Mouse (Mus musculus) spleen, adult 2 months (tissue): ENCODE results near the gene Pip5k1a. TPM values are rescaled to one million over a fixed set of nuclear protein-coding genes. Genes with fewer than 3 reads are reported as not detected.
"Not testable (repeated sequence)": the region's sequence is repeated elsewhere in the genome, so short reads cannot be mapped to it uniquely, and the experiment has no call there.

Source experiments
- DNase-seq, 2 experiments: peaks; one replicate each; pipeline versions ENCODE4 v3.0.0 to v3.0.0-alpha.2; 2012 to 2021; ENCODE audit warnings: low spot score in 2 of 2, low read depth in 1 of 2
- H3K27ac ChIP-seq: fragments of 200-500 bp; 2 replicates; pipeline ENCODE4 v1.5.1; 2012; ENCODE audit warnings: low read length, inconsistent platforms; ENCODE audit not compliant: insufficient read depth
- H3K27me3 ChIP-seq: fragments of 200-500 bp; 2 replicates; pipeline ENCODE4 v1.6.1; 2012; ENCODE audit warnings: mild to moderate bottlenecking, moderate library complexity, low read length, inconsistent platforms; ENCODE audit not compliant: control insufficient read depth, insufficient read depth
- H3K36me3 ChIP-seq: fragments of 200-500 bp; 2 replicates; pipeline ENCODE4 v1.6.1; 2012; ENCODE audit warnings: mild to moderate bottlenecking, low read length, inconsistent platforms; ENCODE audit not compliant: control insufficient read depth, insufficient read depth
- H3K4me1 ChIP-seq: fragments of 200-500 bp; 2 replicates; pipeline ENCODE4 v1.6.1; 2011; ENCODE audit warnings: inconsistent platforms; ENCODE audit not compliant: control insufficient read depth, insufficient read depth, insufficient read length
- H3K4me3 ChIP-seq: fragments of 200-500 bp; 2 replicates; pipeline ENCODE4 v1.5.1; 2011; ENCODE audit warnings: mild to moderate bottlenecking, inconsistent platforms; ENCODE audit not compliant: insufficient read depth, insufficient read length; ENCODE audit errors: extremely low read depth
- CTCF ChIP-seq: fragments of 200-500 bp; IDR thresholded peaks from 2 replicates; pipeline ENCODE4 v1.5.1; 2011; ENCODE audit warnings: mild to moderate bottlenecking, inconsistent platforms; ENCODE audit not compliant: insufficient read depth, insufficient read length, insufficient replicate concordance; ENCODE audit errors: extremely low read depth
- POLR2A ChIP-seq: fragments of 200-500 bp; IDR thresholded peaks from 2 replicates; pipeline ENCODE4 v1.6.1; 2011; ENCODE audit warnings: low read depth, low read length, inconsistent platforms
- WGBS: fragments of 180-500 bp; shearing (Covaris S2); methylation state at CpG from one replicate; pipeline ENCODE4 v1.1.7; 2018; 5-methylcytosine and 5-hydroxymethylcytosine counted together
- polyA plus RNA-seq: library from polyadenylated mRNA; depleted of rRNA; stranded (reverse); fragments of >200 nt; gene quantifications from 2 replicates; pipeline ENCODE4 v1.2.3, GENCODE M21; 2012

Gene Pip5k1a
- polyA plus RNA-seq, 1 experiment = 14.1 TPM

GRCm38 (mm10) chr3:95133680-95134101, 27.0 kb upstream of the Pip5k1a start, which contains the start of the genes Scnm1 and Lysmd1:
Gene Scnm1 (minus strand): TSS chr3:95134011.
Gene Lysmd1 (plus strand): TSS chr3:95134088.
- Histone ChIP-seq H3K4me3 (peak within 1 kb of the TSS; percentile 89), H3K27me3 (no peaks in the 10 kb centered on the region), H3K27ac (peak within 1 kb of the TSS; percentile 76), H3K4me1 (peaks cover 22% of the 10 kb centered on the region), H3K36me3 (peaks cover 5% of the 10 kb centered on the region; the same call in 1 of the 2 replicates)
- TF ChIP-seq CTCF (no peak), POLR2A (no peak)
- DNase-seq = peak; percentile 87 to 92
- under 1% methylated on average over 20 of the region's 20 CpGs for WGBS

GRCm38 (mm10) chr3:95133176-95133575, 26.4 kb upstream of the Pip5k1a start:
- no peaks in the 10 kb centered on the region for H3K27me3 ChIP-seq
- TF ChIP-seq POLR2A (no peak), CTCF (no peak)
- peaks cover 5% of the 10 kb centered on the region; the same call in 1 of the 2 replicates for H3K36me3 ChIP-seq
- DNase-seq = no peak
- H3K4me1 ChIP-seq = peaks cover 22% of the 10 kb centered on the region
- no peak overlapping the region; the same call in 1 of the 2 replicates for H3K27ac ChIP-seq
- H3K4me3 ChIP-seq = peak overlapping the region; percentile 89
- 61% methylated on average over 11 of the region's 11 CpGs for WGBS

- not testable (repeated sequence) for H3K36me3 ChIP-seq, H3K27me3 ChIP-seq, H3K4me3 ChIP-seq, DNase-seq, H3K27ac ChIP-seq
- WGBS = 84% methylated on average over 2 of the region's 2 CpGs
- H3K4me1 ChIP-seq = peaks cover 19% of the 10 kb centered on the region
Measured at GRCm38 (mm10) chr3:95132389-95132788, 25.7 kb upstream of the Pip5k1a start.

GRCm38 (mm10) chr3:95130081-95130480, 23.4 kb upstream of the Pip5k1a start:
- 95% methylated on average over 5 of the region's 5 CpGs for WGBS
- TF ChIP-seq POLR2A = no peak
- TF ChIP-seq CTCF = no peak
- H3K27ac ChIP-seq = no peak overlapping the region
- H3K27me3 ChIP-seq = no peaks in the 10 kb centered on the region
- H3K4me3 ChIP-seq = no peak overlapping the region
- peaks cover 3% of the 10 kb centered on the region; the same call in 1 of the 2 replicates for H3K36me3 ChIP-seq
- peaks cover 4% of the 10 kb centered on the region for H3K4me1 ChIP-seq
- no peak for DNase-seq

- no peak overlapping the region for H3K27ac ChIP-seq
- peaks cover 4% of the 10 kb centered on the region for H3K4me1 ChIP-seq
- 83% methylated on average over 6 of the region's 6 CpGs for WGBS
- no peak for DNase-seq
- H3K36me3 ChIP-seq = peaks cover 3% of the 10 kb centered on the region; the same call in 1 of the 2 replicates
- TF ChIP-seq POLR2A = no peak
- TF ChIP-seq CTCF = no peak
- no peaks in the 10 kb centered on the region for H3K27me3 ChIP-seq
- H3K4me3 ChIP-seq = no peak overlapping the region
Measured at GRCm38 (mm10) chr3:95129226-95129651, 22.5 kb upstream of the Pip5k1a start.

- DNase-seq = no peak
- no peak overlapping the region for H3K27ac ChIP-seq
- H3K4me3 ChIP-seq = no peak overlapping the region
- 50% methylated on average over 5 of the region's 5 CpGs for WGBS
- TF ChIP-seq POLR2A (no peak), CTCF (no peak)
- no peaks in the 10 kb centered on the region for H3K27me3 ChIP-seq
- peaks cover 21% of the 10 kb centered on the region for H3K36me3 ChIP-seq
- H3K4me1 ChIP-seq = no peaks in the 10 kb centered on the region
Measured at GRCm38 (mm10) chr3:95124972-95125371, 18.2 kb upstream of the Pip5k1a start.

GRCm38 (mm10) chr3:95124246-95124645, 17.5 kb upstream of the Pip5k1a start, which contains the start of gene Tmod4:
Gene Tmod4 (plus strand): TSS chr3:95124476.
- 74% methylated on average over 6 of the region's 6 CpGs for WGBS
- Histone ChIP-seq H3K4me1 (no peaks in the 10 kb centered on the region), H3K27ac (no peak within 1 kb of the TSS), H3K36me3 (peaks cover 24% of the 10 kb centered on the region), H3K27me3 (no peaks in the 10 kb centered on the region), H3K4me3 (no peak within 1 kb of the TSS)
- DNase-seq = no peak
- TF ChIP-seq POLR2A = no peak
- peak; percentile 30; the same call in 1 of the 2 replicates for TF ChIP-seq CTCF
